Mouse (Mus musculus): ENCODE measurements around the gene Gm3755. TPM values are rescaled to one million over a fixed set of nuclear protein-coding genes. Genes with fewer than 3 reads are reported as not detected.
"Not testable (repeated sequence)": the region's sequence is repeated elsewhere in the genome, so short reads cannot be mapped to it uniquely, and the experiment has no call there.

Gm3755 gene
- under 1 TPM in 1 of 2 experiments, not detected in 1; 0.24 TPM for total RNA-seq (2021)
- long read RNA-seq, experiment 1: 0 reads
- long read RNA-seq, experiment 2: 0 reads

GRCm38 (mm10) chr14:7450817-7451216, at the start of gene Gm3755:
TSS of gene Gm3755 (minus strand) at chr14:7450917.
- not testable (repeated sequence) for DNase-seq

DNA sequence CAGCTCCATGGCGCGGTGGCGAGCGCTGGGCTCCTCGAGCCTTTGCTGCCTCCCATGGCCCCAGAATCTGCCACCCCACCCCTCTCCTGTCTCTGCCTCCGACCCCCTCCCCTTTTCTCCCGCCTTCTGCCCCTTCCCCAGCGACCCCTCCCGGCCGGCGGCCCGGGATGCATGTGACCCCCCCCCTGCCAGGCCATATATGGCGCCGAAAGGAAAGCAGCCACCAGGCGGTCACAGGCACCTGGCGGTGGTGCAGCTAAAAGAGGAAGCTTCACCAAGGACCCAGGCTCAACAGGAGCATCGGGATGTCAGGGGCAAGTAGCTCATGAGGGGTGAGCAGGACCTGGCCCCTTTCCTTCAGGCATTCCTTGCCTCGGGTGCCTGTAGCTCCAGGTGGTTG, 38.0 kb upstream of the Gm3755 start:
- DNase-seq: not testable (repeated sequence)

DNA sequence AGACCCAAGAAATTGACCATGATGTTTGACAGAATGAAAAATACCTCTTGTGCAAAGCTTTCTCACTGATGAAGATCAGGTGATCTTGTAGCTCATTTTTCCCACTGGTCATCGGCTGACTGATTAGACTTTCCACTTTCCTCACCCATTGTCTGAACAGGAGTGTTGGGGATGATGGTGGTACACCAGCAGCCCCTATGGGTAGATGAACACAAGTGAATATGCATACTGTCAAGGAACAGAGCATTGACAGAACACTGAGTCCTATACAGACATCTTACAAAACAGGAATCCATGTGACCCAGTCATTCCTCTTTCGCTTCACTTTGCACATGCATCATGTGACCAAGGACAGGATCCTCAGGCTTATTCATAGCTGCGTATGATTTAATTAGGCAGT, 32.9 kb upstream of the Gm3755 start, which contains the start of gene Gm3752:
TSS of gene Gm3752 (minus strand) at position 101 of the 400 bp plus-strand sequence.
- not testable (repeated sequence) for DNase-seq

DNA sequence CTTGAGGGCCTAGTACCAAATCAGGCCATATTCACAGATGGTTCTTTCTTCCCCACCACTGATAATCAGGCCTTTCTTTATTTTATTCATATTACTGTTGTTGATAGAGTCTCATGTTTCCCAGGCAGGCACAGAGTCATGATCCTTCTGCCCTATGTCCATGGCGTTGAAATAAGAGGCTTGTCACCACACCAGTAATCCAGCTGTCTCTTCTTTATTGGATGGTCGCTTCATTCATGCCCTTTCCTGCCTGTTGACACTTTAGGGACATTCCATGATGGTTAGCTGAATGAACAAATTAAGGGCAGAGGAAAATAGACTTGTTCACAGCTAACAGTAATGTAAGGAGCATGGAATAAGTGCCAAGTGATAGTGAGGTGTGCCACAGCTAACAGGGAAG, 28.2 kb downstream of the Gm3755 start:
- not testable (repeated sequence) for DNase-seq

Other genes starting within 250 kb of the Gm3755 start
- gene Gm3727, start 186.2 kb downstream of the Gm3755 start, total RNA-seq (2021): not detected
- gene Gm3739, start 135.9 kb downstream of the Gm3755 start, total RNA-seq (2021): under 1 TPM; 0.39 to 0.55 TPM
- not detected for gene Gm5797, start 118.5 kb downstream of the Gm3755 start, total RNA-seq (2021)
- not detected for gene Gm8374, start 85.8 kb downstream of the Gm3755 start, total RNA-seq (2021)
- gene Gm3752, start 32.8 kb upstream of the Gm3755 start, total RNA-seq (2021): under 1 TPM in 1 of 2 experiments, not detected in 1; 0.21 TPM
- gene Gm3558, start 117.6 kb upstream of the Gm3755 start, total RNA-seq (2021): 1 to 10 TPM; 2.7 to 4.5 TPM
- not detected for gene Gm10338, start 144.7 kb upstream of the Gm3755 start, total RNA-seq (2021)
- not detected for gene Gm10128, start 193.1 kb upstream of the Gm3755 start, total RNA-seq (2021)

Data from adrenal gland, postnatal 10 days (tissue).